Mouse (Mus musculus) lung, embryonic 15.5 days (tissue): ENCODE results near the gene Cd27. TPM values are rescaled to one million over a fixed set of nuclear protein-coding genes. Genes with fewer than 3 reads are reported as not detected.

Experiments used
- ATAC-seq: fragments of 200-750 bp; cut with Nextera tagmentation; 2 replicates; pipeline ENCODE4 v1.8.0; 2017; ENCODE audit warnings: moderate number of reproducible peaks, borderline replicate concordance; ENCODE audit not compliant: low FRiP score, low TSS enrichment; ENCODE audit errors: extremely low read depth
- H3K27ac ChIP-seq: fragments of 300-500 bp; sonication (generic); 2 replicates; pipeline ENCODE4 v1.5.1; 2015; ENCODE audit warnings: moderate library complexity, mild to moderate bottlenecking, inconsistent platforms
- H3K27me3 ChIP-seq: fragments of 300-500 bp; sonication (generic); 2 replicates; pipeline ENCODE4 v1.6.1; 2015; ENCODE audit warnings: inconsistent platforms
- H3K36me3 ChIP-seq: fragments of 300-500 bp; sonication (generic); 2 replicates; pipeline ENCODE4 v1.6.1; 2015; ENCODE audit warnings: inconsistent platforms
- H3K4me1 ChIP-seq: fragments of 300-500 bp; sonication (generic); 2 replicates; pipeline ENCODE4 v1.6.1; 2015; ENCODE audit warnings: inconsistent platforms
- H3K4me2 ChIP-seq: fragments of 300-500 bp; sonication (generic); 2 replicates; pipeline ENCODE4 v1.6.1; 2015; ENCODE audit warnings: inconsistent platforms, mild to moderate bottlenecking, moderate library complexity
- H3K4me3 ChIP-seq: fragments of 300-500 bp; sonication (generic); 2 replicates; pipeline ENCODE4 v1.5.1; 2015; ENCODE audit warnings: mild to moderate bottlenecking, inconsistent platforms
- H3K9ac ChIP-seq: fragments of 300-500 bp; sonication (generic); 2 replicates; pipeline ENCODE4 v1.6.1; 2015; ENCODE audit warnings: inconsistent platforms
- H3K9me3 ChIP-seq: fragments of 300-500 bp; sonication (generic); 2 replicates; pipeline ENCODE4 v1.6.1; 2016; ENCODE audit warnings: inconsistent platforms
- WGBS: fragments of 180-500 bp; shearing (Covaris S2); methylation state at CpG from one replicate; pipeline ENCODE4 v1.1.7; 2015; 5-methylcytosine and 5-hydroxymethylcytosine counted together
- polyA plus RNA-seq: library from polyadenylated mRNA; unstranded; fragments of >200 nt; fragmentation: Nextera tagmentation; extraction: Ambion mirVana; gene quantifications from 2 replicates; pipeline ENCODE4 v1.2.1, GENCODE M21; 2015

Gene Cd27
- polyA plus RNA-seq, 1 experiment from 2014 or later: 4.5 TPM

DNA sequence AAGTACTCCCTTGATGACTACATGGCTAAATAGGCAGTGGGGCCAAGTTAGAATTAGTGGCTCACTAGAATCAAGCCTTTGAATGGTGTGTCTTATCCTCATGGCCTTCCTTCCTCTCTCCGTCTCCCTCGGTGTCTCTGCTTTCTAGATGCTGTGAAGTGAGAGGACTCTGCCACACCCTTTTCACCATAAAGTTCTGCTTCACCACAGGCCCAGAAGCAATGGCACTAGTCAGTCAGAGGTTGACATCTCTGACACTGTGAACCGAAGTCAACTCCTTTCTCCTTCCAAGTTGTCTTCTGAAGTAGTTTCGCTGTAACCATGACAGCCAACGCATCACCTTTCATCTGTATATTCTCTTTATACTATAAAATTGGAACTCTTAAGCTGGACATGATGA lies 2.7 kb upstream of the Cd27 start:
- peaks cover 10% of the 10 kb centered on the region; the same call in 1 of the 2 replicates for H3K4me1 ChIP-seq
- no peak for ATAC-seq
- H3K4me3 ChIP-seq: no peak overlapping the region
- H3K27me3 ChIP-seq: no peaks in the 10 kb centered on the region
- 87% methylated on average over 5 of the region's 5 CpGs for WGBS
- H3K36me3 ChIP-seq: no peaks in the 10 kb centered on the region
- no peaks in the 10 kb centered on the region for H3K9me3 ChIP-seq
- H3K9ac ChIP-seq: no peak overlapping the region
- no peak overlapping the region for H3K27ac ChIP-seq
- H3K4me2 ChIP-seq: no peak overlapping the region

DNA sequence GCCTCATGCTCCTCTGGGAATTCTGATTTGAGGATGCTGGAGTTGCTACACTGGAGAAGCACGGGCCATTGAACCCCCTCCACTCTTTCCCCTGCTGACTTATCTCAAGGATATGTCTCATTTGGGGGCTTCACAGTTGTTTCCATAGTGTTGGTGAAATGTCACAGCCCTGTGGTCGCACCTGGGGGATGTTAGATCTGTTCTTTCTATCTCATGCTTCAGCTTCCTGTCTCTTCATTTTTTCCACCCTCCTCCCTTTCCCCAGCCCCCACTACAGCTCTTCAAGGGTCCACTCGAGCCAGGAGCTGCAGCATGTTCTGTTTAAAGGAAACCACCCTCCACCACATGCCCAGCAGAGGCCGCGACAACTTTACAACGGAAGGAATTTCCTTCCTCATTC lies 1.6 kb upstream of the Cd27 start:
- no peak overlapping the region for H3K9ac ChIP-seq
- ATAC-seq: no peak
- H3K4me2 ChIP-seq: no peak overlapping the region
- no peaks in the 10 kb centered on the region for H3K36me3 ChIP-seq
- no peaks in the 10 kb centered on the region for H3K27me3 ChIP-seq
- H3K9me3 ChIP-seq: no peaks in the 10 kb centered on the region
- no peak overlapping the region for H3K4me3 ChIP-seq
- no peak overlapping the region for H3K27ac ChIP-seq
- 32% methylated on average over 6 of the region's 6 CpGs for WGBS
- peaks cover 21% of the 10 kb centered on the region for H3K4me1 ChIP-seq

DNA sequence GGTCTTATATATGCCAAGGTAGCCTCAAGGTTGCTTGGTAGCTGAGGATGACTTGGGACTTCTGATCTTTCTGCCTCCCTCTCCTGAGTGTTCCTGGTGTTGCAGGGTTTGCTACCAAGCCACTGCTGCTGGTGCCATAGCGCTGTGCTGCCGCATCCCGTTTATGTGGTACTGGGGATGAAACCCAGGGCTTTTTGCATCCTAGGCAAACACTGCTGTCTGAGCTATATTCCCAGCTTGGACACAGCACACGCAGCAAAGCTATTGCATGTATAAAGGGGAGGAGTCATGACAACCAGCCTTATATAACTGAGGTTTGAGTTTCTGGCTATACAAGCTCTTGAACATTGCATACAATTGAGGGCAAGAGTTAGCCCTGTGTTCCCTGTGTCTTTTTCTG lies 611 bp upstream of the Cd27 start:
- Histone ChIP-seq H3K9me3 (no peaks in the 10 kb centered on the region), H3K36me3 (no peaks in the 10 kb centered on the region), H3K9ac (no peak overlapping the region), H3K27ac (no peak overlapping the region), H3K27me3 (no peaks in the 10 kb centered on the region), H3K4me3 (no peak overlapping the region), H3K4me2 (no peak overlapping the region), H3K4me1 (peaks cover 22% of the 10 kb centered on the region)
- no peak for ATAC-seq
- 67% methylated on average over 4 of the region's 4 CpGs for WGBS

GRCm38 (mm10) chr6:125236341-125236740 lies 469 bp downstream of the Cd27 start:
- H3K9ac ChIP-seq: no peak overlapping the region
- no peaks in the 10 kb centered on the region for H3K36me3 ChIP-seq
- no peak for ATAC-seq
- H3K27ac ChIP-seq: no peak overlapping the region
- H3K4me2 ChIP-seq: no peak overlapping the region
- H3K4me1 ChIP-seq: peaks cover 29% of the 10 kb centered on the region
- 76% methylated on average over 6 of the region's 6 CpGs for WGBS
- H3K4me3 ChIP-seq: no peak overlapping the region
- H3K27me3 ChIP-seq: no peaks in the 10 kb centered on the region
- no peaks in the 10 kb centered on the region for H3K9me3 ChIP-seq

DNA sequence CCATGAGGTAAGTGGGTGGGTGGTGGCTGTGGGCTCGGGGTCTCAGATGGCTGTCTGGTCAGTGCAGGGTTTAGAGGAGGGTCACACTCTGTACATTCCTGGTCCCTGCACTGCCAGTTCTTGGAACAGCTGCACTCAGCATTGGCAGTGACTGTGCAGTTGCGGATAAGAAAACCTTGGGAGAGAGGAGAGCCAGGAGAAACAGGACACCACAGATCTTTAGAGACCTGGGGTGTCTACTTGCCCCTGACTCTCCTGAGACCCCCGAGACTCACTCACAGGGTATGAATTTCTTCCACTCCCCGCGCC lies 2.3 kb downstream of the Cd27 start:
- H3K4me2 ChIP-seq: no peak overlapping the region
- peaks cover 35% of the 10 kb centered on the region for H3K4me1 ChIP-seq
- no peaks in the 10 kb centered on the region for H3K36me3 ChIP-seq
- no peak overlapping the region for H3K4me3 ChIP-seq
- no peaks in the 10 kb centered on the region for H3K9me3 ChIP-seq
- no peaks in the 10 kb centered on the region for H3K27me3 ChIP-seq
- ATAC-seq: no peak
- WGBS: 40% methylated on average over 5 of the region's 5 CpGs
- H3K27ac ChIP-seq: peak overlapping the region; percentile 35
- H3K9ac ChIP-seq: no peak overlapping the region

GRCm38 (mm10) chr6:125233816-125234519 lies 2.8 kb downstream of the Cd27 start:
- Histone ChIP-seq H3K27ac (peak overlapping the region; percentile 35), H3K9me3 (no peaks in the 10 kb centered on the region), H3K4me2 (no peak overlapping the region), H3K4me1 (peaks cover 35% of the 10 kb centered on the region), H3K36me3 (no peaks in the 10 kb centered on the region), H3K4me3 (no peak overlapping the region), H3K9ac (no peak overlapping the region), H3K27me3 (no peaks in the 10 kb centered on the region)
- 46% methylated on average over 7 of the region's 7 CpGs for WGBS
- ATAC-seq: no peak

GRCm38 (mm10) chr6:125232516-125232915 lies 4.3 kb downstream of the Cd27 start:
- no peak for ATAC-seq
- peaks cover 27% of the 10 kb centered on the region for H3K4me1 ChIP-seq
- no peaks in the 10 kb centered on the region for H3K36me3 ChIP-seq
- no peaks in the 10 kb centered on the region for H3K27me3 ChIP-seq
- peak overlapping the region; percentile 86; the same call in 1 of the 2 replicates for H3K4me2 ChIP-seq
- no peak overlapping the region for H3K27ac ChIP-seq
- no peak overlapping the region for H3K9ac ChIP-seq
- H3K9me3 ChIP-seq: no peaks in the 10 kb centered on the region
- no peak overlapping the region for H3K4me3 ChIP-seq
- 63% methylated on average over 6 of the region's 6 CpGs for WGBS

- peak overlapping the region; percentile 86; the same call in 1 of the 2 replicates for H3K27ac ChIP-seq
- no peaks in the 10 kb centered on the region for H3K9me3 ChIP-seq
- H3K9ac ChIP-seq: peak overlapping the region; percentile 73
- H3K4me1 ChIP-seq: peaks cover 27% of the 10 kb centered on the region
- no peak for ATAC-seq
- 54% methylated on average over 4 of the region's 4 CpGs for WGBS
- no peaks in the 10 kb centered on the region for H3K36me3 ChIP-seq
- H3K4me3 ChIP-seq: peak overlapping the region; percentile 56
- no peaks in the 10 kb centered on the region for H3K27me3 ChIP-seq
- peak overlapping the region; percentile 86 for H3K4me2 ChIP-seq
Measured at GRCm38 (mm10) chr6:125232045-125232437, 4.8 kb downstream of the Cd27 start.

DNA sequence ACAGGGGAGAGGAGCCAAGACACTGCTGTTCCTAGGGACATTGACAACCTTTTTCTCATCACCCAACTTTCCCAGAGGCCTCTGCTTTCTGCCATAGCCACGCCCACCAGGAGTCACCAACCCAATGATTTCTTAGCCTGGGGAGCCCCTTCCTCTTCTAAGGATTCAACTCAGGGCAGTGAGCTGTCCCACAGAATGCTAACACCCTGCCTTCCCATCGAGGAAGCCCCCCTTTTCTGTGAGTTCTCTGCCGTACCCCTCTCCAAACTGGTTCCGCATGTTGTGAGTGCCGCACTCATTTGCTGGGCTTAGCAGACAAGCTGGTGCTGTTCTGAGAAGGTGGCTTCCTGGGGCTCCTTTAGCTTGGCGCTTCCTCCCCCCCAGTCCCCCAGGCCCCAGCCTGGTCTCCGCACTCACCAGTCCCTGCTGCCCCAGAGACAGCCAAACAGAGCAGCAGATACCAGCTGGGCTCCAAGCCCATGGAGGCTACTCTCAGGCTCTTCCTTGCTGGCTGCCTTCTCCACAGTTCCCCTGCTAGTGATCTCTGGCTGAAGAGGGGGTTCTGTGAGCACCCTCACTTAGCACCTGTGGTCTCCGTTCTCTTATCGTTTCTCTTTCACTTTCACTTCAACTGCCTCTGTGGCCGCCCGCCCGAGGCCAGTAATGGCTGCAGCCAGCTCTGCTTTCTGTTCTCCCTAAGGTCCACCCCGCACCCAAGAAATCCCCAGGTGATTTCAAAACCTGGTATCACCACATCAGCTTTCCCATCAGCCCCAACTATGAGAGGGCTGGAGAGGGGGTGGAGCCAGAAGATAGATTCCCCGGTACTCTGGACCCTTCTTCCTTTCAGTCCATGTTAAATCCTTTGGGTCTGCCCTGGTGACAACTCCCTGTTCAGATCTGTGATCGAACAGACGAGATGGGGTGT lies 5.4 kb downstream of the Cd27 start, which contains the start of gene Tapbpl:
Gene Tapbpl, minus strand, starts transcription at position 744 of the 928 bp plus-strand sequence.
- Histone ChIP-seq H3K27ac (peak within 1 kb of the TSS; percentile 86), H3K27me3 (no peaks in the 10 kb centered on the region), H3K4me3 (peak within 1 kb of the TSS; percentile 56), H3K9ac (peak within 1 kb of the TSS; percentile 73), H3K36me3 (no peaks in the 10 kb centered on the region), H3K4me1 (peaks cover 27% of the 10 kb centered on the region), H3K9me3 (no peaks in the 10 kb centered on the region), H3K4me2 (peak within 1 kb of the TSS; percentile 86)
- peak; percentile 60 for ATAC-seq
- WGBS: 2% methylated on average over 16 of the region's 16 CpGs

GRCm38 (mm10) chr6:125230571-125230970 lies 6.2 kb downstream of the Cd27 start:
- H3K27me3 ChIP-seq: no peaks in the 10 kb centered on the region
- peak overlapping the region; percentile 86 for H3K4me2 ChIP-seq
- H3K9ac ChIP-seq: no peak overlapping the region
- H3K4me3 ChIP-seq: no peak overlapping the region
- 55% methylated on average over 9 of the region's 9 CpGs for WGBS
- ATAC-seq: no peak
- H3K27ac ChIP-seq: 0 out of 2 replicates have a peak overlapping the region, but pooled peaks have one; percentile 86
- no peaks in the 10 kb centered on the region for H3K36me3 ChIP-seq
- peaks cover 27% of the 10 kb centered on the region for H3K4me1 ChIP-seq
- H3K9me3 ChIP-seq: no peaks in the 10 kb centered on the region

DNA sequence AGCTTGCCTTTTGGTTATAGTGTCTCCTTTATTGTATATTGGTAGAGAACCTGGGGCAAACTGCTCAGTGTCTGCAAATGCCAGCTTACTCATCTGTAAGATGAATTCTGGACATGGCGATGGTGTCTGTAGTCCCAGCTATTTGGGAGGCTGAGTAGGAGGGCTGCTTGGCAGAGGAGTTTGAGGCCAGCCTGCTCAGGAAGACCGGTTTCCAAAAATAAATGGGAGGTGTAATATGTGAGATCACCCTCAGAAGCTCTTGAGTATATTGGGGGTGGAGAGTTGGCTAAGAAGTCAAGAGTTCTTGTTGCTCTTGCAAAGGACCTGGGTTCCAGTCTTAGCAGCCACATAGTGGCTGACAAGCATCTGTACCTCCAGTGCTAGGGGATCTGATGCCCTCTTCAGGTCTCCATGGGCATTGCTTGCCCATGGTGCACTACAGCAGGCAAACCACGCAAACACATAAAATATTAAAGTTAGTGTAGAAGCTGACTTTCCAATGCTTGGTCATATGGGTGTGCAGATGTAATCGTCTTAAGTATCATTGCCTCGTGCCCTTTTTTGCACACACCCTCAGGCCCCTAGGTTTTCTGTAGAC lies 11.2 kb downstream of the Cd27 start:
- H3K4me1 ChIP-seq: peaks cover under 1% of the 10 kb centered on the region; the same call in 1 of the 2 replicates
- WGBS: 78% methylated on average over 5 of the region's 5 CpGs
- no peaks in the 10 kb centered on the region for H3K9me3 ChIP-seq
- no peaks in the 10 kb centered on the region for H3K27me3 ChIP-seq
- H3K4me3 ChIP-seq: no peak overlapping the region
- no peak overlapping the region for H3K27ac ChIP-seq
- H3K36me3 ChIP-seq: peaks cover 7% of the 10 kb centered on the region; the same call in 1 of the 2 replicates
- no peak overlapping the region for H3K4me2 ChIP-seq
- no peak for ATAC-seq
- no peak overlapping the region for H3K9ac ChIP-seq
